Mouse (Mus musculus): ENCODE data around the gene Usp48. TPM values are rescaled to one million over a fixed set of nuclear protein-coding genes. Genes with fewer than 3 reads are reported as not detected.

Usp48 gene
- total and polyA plus RNA-seq, 3 experiments: 27.1 to 99.6 TPM; not detected in 1

GRCm38 (mm10) chr4:137678568-137678967 is 85.0 kb downstream of the Usp48 start:
- no peak for DNase-seq (ENCODE audit: low read depth, low spot score)
- TF ChIP-seq KAT2A (conservative IDR thresholded peaks at IDR 0.05; ENCODE audit: low read depth, low read length) (no peak), HCFC1 (IDR thresholded peaks at IDR 0.05; ENCODE audit: low read depth, low read length) (no peak), CHD1 (IDR thresholded peaks at IDR 0.05; ENCODE audit: low read depth, low read length) (no peak), SIN3A (IDR thresholded peaks at IDR 0.05; ENCODE audit: low read length) (no peak), MXI1 (IDR thresholded peaks at IDR 0.05; ENCODE audit: low read depth, low read length) (no peak), NRF1 (IDR thresholded peaks at IDR 0.05; ENCODE audit: insufficient read depth, low read depth, low read length, poor library complexity, severe bottlenecking) (no peak), POLR2AphosphoS2 (IDR thresholded peaks at IDR 0.05; ENCODE audit: low read length) (no peak), MYC (IDR thresholded peaks at IDR 0.05; ENCODE audit: low read depth, low read length) (no peak), BHLHE40 (IDR thresholded peaks at IDR 0.05; ENCODE audit: borderline replicate concordance, low read depth, low read length) (no peak), MEF2A (IDR thresholded peaks at IDR 0.05; ENCODE audit: extremely low read depth, insufficient replicate concordance, low read depth, low read length, poor library complexity, severe bottlenecking) (no peak)
- Histone ChIP-seq H3K36me3 (ENCODE audit: control insufficient read depth in 1 of 2, insufficient read depth in 2 of 2, low read length in 2 of 2) (no peaks in the 10 kb centered on the region), H3K4me3 (ENCODE audit: control insufficient read depth in 1 of 2, insufficient read depth in 1 of 2, low read depth in 2 of 2, low read length in 2 of 2) (no peak overlapping the region), H3K9ac (ENCODE audit: control insufficient read depth, low read depth, low read length, poor library complexity, severe bottlenecking) (no peak overlapping the region), H3K79me2 (ENCODE audit: control insufficient read depth, insufficient read depth, low read length, poor library complexity) (no peaks in the 10 kb centered on the region), H3K27me3 (ENCODE audit: control insufficient read depth in 1 of 2, insufficient read depth in 2 of 2, low read length in 2 of 2) (no peaks in the 10 kb centered on the region), H3K4me1 (ENCODE audit: control insufficient read depth in 1 of 2, insufficient read depth in 2 of 2, low read length in 2 of 2) (no peaks in the 10 kb centered on the region), H3K9me3 (replicated peaks; ENCODE audit: insufficient read depth, low read length) (no peaks in the 10 kb centered on the region), H3K27ac (ENCODE audit: control insufficient read depth, low read depth, low read length) (no peak overlapping the region)

GRCm38 (mm10) chr4:137679979-137680550 is 86.5 kb downstream of the Usp48 start:
- Histone ChIP-seq H3K4me3 (ENCODE audit: control insufficient read depth in 1 of 2, insufficient read depth in 1 of 2, low read depth in 2 of 2, low read length in 2 of 2) (no peak overlapping the region), H3K36me3 (ENCODE audit: control insufficient read depth in 1 of 2, insufficient read depth in 2 of 2, low read length in 2 of 2) (no peaks in the 10 kb centered on the region), H3K9ac (ENCODE audit: control insufficient read depth, low read depth, low read length, poor library complexity, severe bottlenecking) (no peak overlapping the region), H3K27me3 (ENCODE audit: control insufficient read depth in 1 of 2, insufficient read depth in 2 of 2, low read length in 2 of 2) (no peaks in the 10 kb centered on the region), H3K27ac (ENCODE audit: control insufficient read depth, low read depth, low read length) (no peak overlapping the region), H3K9me3 (replicated peaks; ENCODE audit: insufficient read depth, low read length) (no peaks in the 10 kb centered on the region), H3K79me2 (ENCODE audit: control insufficient read depth, insufficient read depth, low read length, poor library complexity) (no peaks in the 10 kb centered on the region), H3K4me1 (ENCODE audit: control insufficient read depth in 1 of 2, insufficient read depth in 2 of 2, low read length in 2 of 2) (no peaks in the 10 kb centered on the region)
- no peak for DNase-seq (ENCODE audit: low read depth, low spot score)
- no peak for TF ChIP-seq CHD2 (IDR thresholded peaks at IDR 0.05; ENCODE audit: low read length)
- no peak for TF ChIP-seq SMC3 (IDR thresholded peaks at IDR 0.05; ENCODE audit: low read depth, low read length)
- TF ChIP-seq MAFK (IDR thresholded peaks at IDR 0.05; ENCODE audit: borderline replicate concordance, low read depth, low read length): no peak
- no peak for TF ChIP-seq MEF2A (IDR thresholded peaks at IDR 0.05; ENCODE audit: extremely low read depth, insufficient replicate concordance, low read depth, low read length, poor library complexity, severe bottlenecking)
- TF ChIP-seq SIN3A (IDR thresholded peaks at IDR 0.05; ENCODE audit: low read length): no peak
- no peak for TF ChIP-seq GATA1 (IDR thresholded peaks at IDR 0.05; ENCODE audit: low read depth, low read length)
- no peak for TF ChIP-seq UBTF (IDR thresholded peaks at IDR 0.05; ENCODE audit: borderline replicate concordance, insufficient read depth, low read depth, low read length)
- no peak for TF ChIP-seq GABPA (IDR thresholded peaks at IDR 0.05; ENCODE audit: low read depth, low read length)

All from MEL (cell line).